Mouse (Mus musculus) adrenal gland, adult 2 months (tissue): ENCODE data around the gene Krtap4-16. TPM values are rescaled to one million over a fixed set of nuclear protein-coding genes. Genes with fewer than 3 reads are reported as not detected.
"Not testable (repeated sequence)": the region's sequence is repeated elsewhere in the genome, so short reads cannot be mapped to it uniquely, and the experiment has no call there.

ENCODE experiments used
- DNase-seq: peaks from one replicate; pipeline ENCODE4 v3.0.0; 2021
- long read RNA-seq: library from polyadenylated mRNA; stranded (forward); transcript quantifications from one replicate; pipeline ENCODE4 v2.0.0, GENCODE M21; 2021
- polyA plus RNA-seq: library from polyadenylated mRNA; depleted of rRNA; stranded (reverse); fragments of >200 nt; gene quantifications from 2 replicates; pipeline ENCODE4 v1.2.3, GENCODE M21; 2012; rRNA removed
- total RNA-seq, 2 experiments: library from RNA; stranded (reverse); gene quantifications; 2 replicates each; pipeline ENCODE4 v1.2.3; 2021

The Krtap4-16 gene
- total RNA-seq (not detected), polyA plus RNA-seq (not detected in 2 replicates)
- long read RNA-seq, result 0 reads

DNA sequence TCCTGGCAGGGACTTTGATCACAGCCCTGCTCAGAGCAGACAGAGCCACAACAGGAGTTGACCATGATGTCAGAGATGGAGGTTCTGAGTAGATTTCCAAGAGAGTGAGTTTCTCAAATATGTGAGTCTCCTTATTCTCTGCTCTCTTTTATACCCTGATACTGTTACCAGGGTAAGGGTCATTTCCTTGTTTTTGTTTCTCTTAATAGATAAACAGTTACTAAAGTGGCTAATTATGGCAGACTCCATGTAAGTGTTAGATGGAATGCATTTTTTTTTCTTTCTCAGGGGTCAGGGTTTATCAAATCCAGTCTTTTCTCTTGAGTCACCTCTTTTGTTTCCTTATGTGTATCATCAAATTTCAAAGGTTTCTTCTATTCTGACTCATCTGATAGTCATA is at the start of gene Krtap4-16:
Gene Krtap4-16 (minus strand): TSS at position 101 of the 400 bp plus-strand sequence.
- DNase-seq, result no peak

DNA sequence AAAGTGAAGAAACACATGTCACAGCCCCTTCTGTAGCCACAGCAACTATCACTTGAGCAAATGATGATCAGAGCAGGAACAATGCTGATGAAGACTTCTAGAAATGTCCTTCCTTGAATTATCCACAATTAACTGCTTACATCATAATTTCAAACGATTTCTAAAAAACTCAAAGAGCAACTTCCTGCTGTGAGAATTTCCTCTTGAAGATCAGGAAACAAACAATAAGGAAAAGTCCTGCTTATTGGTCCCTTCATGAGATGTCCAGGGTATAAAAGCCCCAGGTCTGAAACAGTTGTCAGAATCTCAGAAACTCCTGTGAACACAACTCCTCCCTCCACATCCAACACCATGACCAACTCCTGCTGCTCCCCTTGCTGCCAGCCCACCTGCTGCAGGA is 27.5 kb upstream of the Krtap4-16 start, which contains the start of gene Gm11567:
Gene Gm11567 (plus strand): TSS at position 301 of the 400 bp plus-strand sequence.
- not testable (repeated sequence) for DNase-seq

DNA sequence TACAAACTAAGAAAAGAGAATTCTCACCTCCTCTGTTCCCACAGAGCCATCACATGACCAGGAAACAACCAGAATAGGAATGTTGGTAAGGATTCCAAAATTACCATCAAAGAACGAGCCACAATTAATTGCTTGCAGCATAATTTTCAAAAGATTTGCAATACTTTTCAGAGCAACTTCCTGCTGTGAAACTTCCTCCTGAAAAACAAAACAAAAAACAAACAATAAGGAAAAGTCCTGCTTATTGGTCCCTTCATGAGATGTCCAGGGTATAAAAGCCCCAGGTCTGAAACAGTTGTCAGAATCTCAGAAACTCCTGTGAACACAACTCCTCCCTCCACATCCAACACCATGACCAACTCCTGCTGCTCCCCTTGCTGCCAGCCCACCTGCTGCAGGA is 21.7 kb upstream of the Krtap4-16 start, which contains the start of gene Krtap9-1:
Gene Krtap9-1 (plus strand): TSS at position 301 of the 400 bp plus-strand sequence.
- DNase-seq, result not testable (repeated sequence)

DNA sequence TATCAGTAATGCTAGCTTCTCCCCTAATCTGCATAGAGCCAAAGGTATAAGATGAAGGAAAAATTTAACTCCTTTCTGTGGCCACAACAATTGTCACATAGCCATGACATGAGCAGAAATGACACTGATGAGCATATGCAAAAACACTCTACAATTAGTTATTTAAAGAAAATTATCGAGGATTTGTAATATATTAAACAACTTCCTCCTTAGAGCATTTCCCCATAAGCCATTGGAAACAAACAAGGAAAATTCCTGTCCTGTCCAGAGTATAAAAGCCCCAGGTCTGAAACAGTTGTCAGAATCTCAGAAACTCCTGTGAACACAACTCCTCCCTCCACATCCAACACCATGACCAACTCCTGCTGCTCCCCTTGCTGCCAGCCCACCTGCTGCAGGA is 12.8 kb upstream of the Krtap4-16 start, which contains the start of gene Gm11559:
Gene Gm11559 (plus strand): TSS at position 301 of the 400 bp plus-strand sequence.
- DNase-seq, result not testable (repeated sequence)

DNA sequence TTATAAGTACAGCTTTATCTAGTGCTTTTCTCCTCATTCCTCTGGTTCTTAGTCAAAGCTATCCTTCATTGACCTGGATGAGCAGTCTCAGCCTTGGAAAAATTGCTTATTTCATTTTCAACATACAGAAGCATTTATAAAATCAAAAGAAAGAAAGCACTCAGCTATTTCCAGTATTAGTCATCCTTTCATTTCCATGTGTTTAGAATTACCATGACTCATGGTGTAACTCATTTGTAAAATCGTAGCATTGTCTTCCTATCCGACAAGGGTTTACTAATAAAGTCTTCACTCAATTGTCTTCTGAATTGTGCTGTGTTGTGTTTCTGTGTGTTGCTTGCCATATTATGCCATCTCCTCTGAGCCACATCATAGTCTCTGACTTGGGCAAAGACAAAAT is 7.4 kb upstream of the Krtap4-16 start:
- DNase-seq, result no peak

DNA sequence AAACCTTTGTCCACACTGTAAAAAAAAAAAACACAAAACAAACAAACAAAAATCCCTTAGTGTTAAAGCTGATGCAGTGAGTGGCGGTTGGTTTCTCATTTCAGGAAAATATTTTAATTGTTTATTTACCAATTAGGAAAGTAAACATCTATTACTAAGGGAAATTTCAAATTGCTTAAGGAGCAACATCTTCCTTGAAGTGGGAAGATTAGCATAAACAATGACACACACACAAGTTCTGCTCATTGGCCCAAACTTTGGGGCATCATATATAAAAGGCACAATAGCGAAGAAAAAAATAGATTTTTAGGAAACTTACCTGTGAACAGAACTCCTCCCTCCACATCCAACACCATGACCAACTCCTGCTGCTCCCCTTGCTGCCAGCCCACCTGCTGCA is 6.2 kb upstream of the Krtap4-16 start, which contains the start of gene Gm11568:
Gene Gm11568 (plus strand): TSS at position 301 of the 400 bp plus-strand sequence.
- no peak for DNase-seq

DNA sequence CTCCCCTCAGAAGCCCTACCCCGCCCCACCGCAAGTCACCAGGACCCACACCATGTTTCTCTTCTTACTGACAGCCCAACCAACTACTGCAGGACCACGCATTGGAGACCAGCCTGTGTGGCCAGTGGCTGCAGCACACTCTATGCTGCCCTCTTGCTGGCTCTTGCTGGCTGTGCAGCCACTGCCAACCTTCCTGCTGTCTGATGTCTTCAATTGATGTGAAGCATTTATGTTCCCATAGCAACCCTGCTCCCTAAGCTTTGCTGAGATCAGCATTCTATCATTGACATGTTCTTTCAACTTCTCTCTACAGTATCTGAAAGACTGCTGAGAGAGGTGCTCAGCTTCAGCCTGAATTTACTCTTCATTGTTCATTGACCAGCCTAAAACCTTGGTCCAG is 2.7 kb upstream of the Krtap4-16 start:
- DNase-seq, result peak; percentile 3

DNA sequence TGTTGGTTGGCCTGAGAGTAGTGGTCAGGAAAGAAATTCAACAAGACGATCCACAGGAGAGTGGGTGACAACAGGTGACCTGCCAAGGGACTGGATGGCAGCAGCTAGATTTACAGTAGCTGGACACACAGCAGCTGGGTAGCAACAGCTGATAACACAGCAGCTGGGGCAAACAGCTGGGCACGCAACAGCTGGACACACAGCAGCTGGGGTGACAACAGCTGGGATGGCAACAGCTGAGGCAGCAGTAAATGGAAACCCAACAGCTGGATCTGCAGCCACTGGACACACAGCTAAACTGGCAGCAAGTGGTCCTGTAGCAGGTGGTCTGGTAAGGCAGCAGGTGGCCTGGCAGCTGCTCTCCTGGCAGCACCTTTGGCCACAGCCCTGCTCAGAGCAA is 4.7 kb downstream of the Krtap4-16 start:
- DNase-seq, result no peak

DNA sequence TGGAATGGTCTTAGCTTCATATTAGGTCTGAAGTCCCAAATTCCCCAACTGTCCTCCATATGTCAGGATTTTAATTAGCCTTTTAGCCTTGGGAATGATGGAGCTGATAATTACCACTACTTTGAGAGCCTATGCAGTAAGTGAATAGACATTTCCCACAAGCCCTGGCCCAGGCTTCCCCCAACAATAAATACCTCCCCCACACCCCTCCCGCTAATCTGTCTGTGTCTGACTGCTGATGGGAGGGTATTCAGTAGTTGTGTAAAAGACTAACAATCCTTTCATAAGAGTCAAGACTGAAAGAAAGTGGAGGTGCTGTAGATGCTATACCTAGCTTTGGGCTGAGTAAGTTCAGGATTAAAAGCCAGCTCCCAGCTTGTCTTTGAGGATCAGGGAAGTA is 9.2 kb downstream of the Krtap4-16 start:
- DNase-seq, result no peak

DNA sequence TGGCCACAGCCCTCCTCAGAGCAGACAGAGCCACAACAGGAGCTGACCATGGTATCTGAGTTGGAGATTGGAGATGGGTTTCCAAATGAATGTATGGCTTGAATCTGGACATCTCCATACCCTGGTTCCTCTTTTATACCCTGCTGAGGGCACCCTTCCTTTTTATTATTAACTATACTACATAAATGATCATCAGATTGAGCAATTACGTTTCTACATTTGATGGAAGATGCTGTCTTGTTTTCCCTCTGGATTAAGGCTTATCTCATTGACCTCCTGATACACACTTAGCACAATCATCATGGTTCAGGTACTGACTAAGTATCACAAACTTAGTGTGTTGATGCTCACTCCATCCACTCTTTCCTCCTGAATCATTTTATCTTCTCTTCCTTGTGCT is 13.4 kb downstream of the Krtap4-16 start, which contains the start of gene 2300003K06Rik:
Gene 2300003K06Rik (minus strand): TSS at position 101 of the 400 bp plus-strand sequence.
- DNase-seq, result no peak

DNA sequence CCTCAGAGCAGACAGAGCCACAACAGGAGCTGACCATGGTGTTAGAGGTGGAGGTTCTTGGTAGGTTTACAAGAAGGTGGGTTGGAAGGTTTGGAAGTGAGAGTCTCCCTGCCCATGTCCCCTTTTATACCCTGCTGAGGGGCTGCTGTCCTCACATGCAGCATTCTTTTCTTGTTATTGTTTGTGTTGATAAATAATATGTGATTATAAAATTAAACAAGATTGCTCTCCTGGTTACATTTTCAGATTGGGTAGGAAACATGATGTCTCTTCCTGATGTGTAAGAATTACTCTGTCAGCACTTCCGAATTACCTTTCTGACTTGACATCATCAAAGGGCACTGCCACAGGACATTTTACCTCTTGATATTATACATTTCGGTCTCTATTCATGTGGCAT is 35.8 kb downstream of the Krtap4-16 start, which contains the start of gene Gm11564:
Gene Gm11564 (minus strand): TSS at position 101 of the 400 bp plus-strand sequence.
- DNase-seq, result not testable (repeated sequence)

DNA sequence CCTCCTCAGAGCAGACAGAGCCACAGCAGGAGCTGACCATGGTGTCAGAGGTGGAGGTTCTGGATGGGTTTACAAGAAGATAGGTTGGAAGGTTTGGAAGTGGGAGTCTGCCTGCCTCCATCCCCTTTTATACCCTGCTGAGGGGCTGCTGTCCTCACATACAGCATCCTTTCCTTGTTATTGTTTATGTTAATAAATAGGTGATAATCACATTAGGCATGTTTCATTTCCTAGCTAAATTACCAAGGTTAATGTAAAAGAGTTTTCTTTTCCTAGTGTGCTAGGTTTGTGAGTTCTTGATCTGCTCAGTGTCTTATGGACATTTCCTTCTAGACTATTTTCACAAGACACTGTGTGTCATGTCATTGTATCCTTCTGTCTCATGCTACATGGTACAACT is 41.6 kb downstream of the Krtap4-16 start, which contains the start of gene Krtap4-13:
Gene Krtap4-13 (minus strand): TSS at position 101 of the 400 bp plus-strand sequence.
- DNase-seq, result not testable (repeated sequence)

DNA sequence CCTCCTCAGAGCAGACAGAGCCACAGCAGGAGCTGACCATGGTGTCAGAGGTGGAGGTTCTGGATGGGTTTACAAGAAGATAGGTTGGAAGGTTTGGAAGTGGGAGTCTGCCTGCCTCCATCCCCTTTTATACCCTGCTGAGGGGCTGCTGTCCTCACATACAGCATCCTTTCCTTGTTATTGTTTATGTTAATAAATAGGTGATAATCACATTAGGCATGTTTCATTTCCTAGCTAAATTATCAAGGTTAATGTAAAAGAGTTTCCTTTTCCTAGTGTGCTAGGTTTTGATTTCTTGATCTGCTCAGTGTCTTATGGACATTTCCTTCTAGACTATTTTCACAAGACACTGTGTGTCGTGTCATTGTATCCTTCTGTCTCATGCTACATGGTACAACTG is 47.1 kb downstream of the Krtap4-16 start, which contains the start of gene Gm11554:
Gene Gm11554 (minus strand): TSS at position 101 of the 400 bp plus-strand sequence.
- not testable (repeated sequence) for DNase-seq

Other genes with a start within 250 kb of the Krtap4-16 start
Only the 30 nearest of the 38 such genes appear.
- gene Krtap4-7, start 207.5 kb downstream of the Krtap4-16 start, total RNA-seq, result not detected
- gene Krtap4-7, start 207.5 kb downstream of the Krtap4-16 start, polyA plus RNA-seq, result not detected in 2 replicates
- not detected for gene Gm11555, start 201.4 kb downstream of the Krtap4-16 start, total RNA-seq
- gene Gm11555, start 201.4 kb downstream of the Krtap4-16 start, polyA plus RNA-seq, result not detected in 2 replicates
- gene Gm11563, start 192.6 kb downstream of the Krtap4-16 start, total RNA-seq, result not detected
- gene Gm11563, start 192.6 kb downstream of the Krtap4-16 start, polyA plus RNA-seq, result not detected in 2 replicates
- not detected for gene Krtap4-6, start 185.6 kb downstream of the Krtap4-16 start, total RNA-seq
- gene Krtap4-6, start 185.6 kb downstream of the Krtap4-16 start, polyA plus RNA-seq, result not detected in 2 replicates
- not detected for gene Gm14190, start 160.9 kb downstream of the Krtap4-16 start, total RNA-seq
- not detected in 2 replicates for gene Gm14190, start 160.9 kb downstream of the Krtap4-16 start, polyA plus RNA-seq
- not detected for gene Gm14180, start 117.3 kb downstream of the Krtap4-16 start, total RNA-seq
- gene Gm14180, start 117.3 kb downstream of the Krtap4-16 start, polyA plus RNA-seq, result not detected in 2 replicates
- not detected for gene Gm11595, start 78.7 kb downstream of the Krtap4-16 start, total RNA-seq
- gene Gm11595, start 78.7 kb downstream of the Krtap4-16 start, polyA plus RNA-seq, result not detected in 2 replicates
- gene Krtap4-8, start 70.9 kb downstream of the Krtap4-16 start, total RNA-seq, result not detected
- gene Krtap4-8, start 70.9 kb downstream of the Krtap4-16 start, polyA plus RNA-seq, result not detected in 2 replicates
- gene Krtap4-9, start 66.4 kb downstream of the Krtap4-16 start, total RNA-seq, result not detected
- not detected in 2 replicates for gene Krtap4-9, start 66.4 kb downstream of the Krtap4-16 start, polyA plus RNA-seq
- not detected for gene Gm11596, start 58.1 kb downstream of the Krtap4-16 start, total RNA-seq
- not detected in 2 replicates for gene Gm11596, start 58.1 kb downstream of the Krtap4-16 start, polyA plus RNA-seq
- gene Gm11569, start 52.7 kb downstream of the Krtap4-16 start, total RNA-seq, result not detected
- gene Gm11569, start 52.7 kb downstream of the Krtap4-16 start, polyA plus RNA-seq, result not detected in 2 replicates
- gene Gm11554, start 47.2 kb downstream of the Krtap4-16 start, total RNA-seq, result not detected
- not detected in 2 replicates for gene Gm11554, start 47.2 kb downstream of the Krtap4-16 start, polyA plus RNA-seq
- gene Krtap4-13, start 41.7 kb downstream of the Krtap4-16 start, total RNA-seq, result not detected
- gene Krtap4-13, start 41.7 kb downstream of the Krtap4-16 start, polyA plus RNA-seq, result not detected in 2 replicates
- gene Gm11564, start 35.9 kb downstream of the Krtap4-16 start, total RNA-seq, result not detected
- not detected in 2 replicates for gene Gm11564, start 35.9 kb downstream of the Krtap4-16 start, polyA plus RNA-seq
- gene 2300003K06Rik, start 13.5 kb downstream of the Krtap4-16 start, total RNA-seq, result not detected
- not detected in 2 replicates for gene 2300003K06Rik, start 13.5 kb downstream of the Krtap4-16 start, polyA plus RNA-seq
- gene Gm11568, start 6.3 kb upstream of the Krtap4-16 start, total RNA-seq, result not detected
- gene Gm11568, start 6.3 kb upstream of the Krtap4-16 start, polyA plus RNA-seq, result not detected in 2 replicates
- gene Gm11559, start 12.9 kb upstream of the Krtap4-16 start, total RNA-seq, result not detected
- not detected in 2 replicates for gene Gm11559, start 12.9 kb upstream of the Krtap4-16 start, polyA plus RNA-seq
- gene Krtap9-1, start 21.8 kb upstream of the Krtap4-16 start, total RNA-seq, result not detected
- not detected in 2 replicates for gene Krtap9-1, start 21.8 kb upstream of the Krtap4-16 start, polyA plus RNA-seq
- gene Gm11567, start 27.6 kb upstream of the Krtap4-16 start, total RNA-seq, result not detected
- gene Gm11567, start 27.6 kb upstream of the Krtap4-16 start, polyA plus RNA-seq, result not detected in 2 replicates
- gene Krtap31-1, start 56.3 kb upstream of the Krtap4-16 start, total RNA-seq, result not detected
- not detected in 2 replicates for gene Krtap31-1, start 56.3 kb upstream of the Krtap4-16 start, polyA plus RNA-seq
- not detected for gene Gm11565, start 63.1 kb upstream of the Krtap4-16 start, total RNA-seq
- gene Gm11565, start 63.1 kb upstream of the Krtap4-16 start, polyA plus RNA-seq, result not detected in 2 replicates
- gene Krtap31-2, start 84.7 kb upstream of the Krtap4-16 start, total RNA-seq, result not detected
- not detected in 2 replicates for gene Krtap31-2, start 84.7 kb upstream of the Krtap4-16 start, polyA plus RNA-seq
- not detected for gene Krtap9-5, start 96.9 kb upstream of the Krtap4-16 start, total RNA-seq
- not detected in 2 replicates for gene Krtap9-5, start 96.9 kb upstream of the Krtap4-16 start, polyA plus RNA-seq
- not detected for gene Krtap29-1, start 127.4 kb upstream of the Krtap4-16 start, total RNA-seq
- not detected in 2 replicates for gene Krtap29-1, start 127.4 kb upstream of the Krtap4-16 start, polyA plus RNA-seq
- gene Krtap16-1, start 135.0 kb upstream of the Krtap4-16 start, total RNA-seq, result not detected
- gene Krtap16-1, start 135.0 kb upstream of the Krtap4-16 start, polyA plus RNA-seq, result not detected in 2 replicates
- gene Krtap17-1, start 142.4 kb upstream of the Krtap4-16 start, total RNA-seq, result not detected
- gene Krtap17-1, start 142.4 kb upstream of the Krtap4-16 start, polyA plus RNA-seq, result not detected in 2 replicates
- gene Krt33a, start 164.6 kb upstream of the Krtap4-16 start, total RNA-seq, result not detected
- gene Krt33a, start 164.6 kb upstream of the Krtap4-16 start, polyA plus RNA-seq, result not detected in 2 replicates
- not detected for gene Krt33b, start 178.3 kb upstream of the Krtap4-16 start, total RNA-seq
- not detected in 2 replicates for gene Krt33b, start 178.3 kb upstream of the Krtap4-16 start, polyA plus RNA-seq
- not detected for gene Krt34, start 189.9 kb upstream of the Krtap4-16 start, total RNA-seq
- gene Krt34, start 189.9 kb upstream of the Krtap4-16 start, polyA plus RNA-seq, result not detected in 2 replicates
- gene Krt31, start 198.9 kb upstream of the Krtap4-16 start, total RNA-seq, result not detected
- not detected in 2 replicates for gene Krt31, start 198.9 kb upstream of the Krtap4-16 start, polyA plus RNA-seq